Mouse (Mus musculus) lung, embryonic 16.5 days (tissue): Measurements from ENCODE around the gene Cabp1. TPM values are rescaled to one million over a fixed set of nuclear protein-coding genes. Genes with fewer than 3 reads are reported as not detected.
A peak's percentile ranks its signal among the peaks of the same experiment; 100 is the strongest.

Experiments used
- ATAC-seq: fragments of 200-750 bp; cut with Nextera tagmentation; 2 replicates; pipeline ENCODE4 v1.8.0; 2017; ENCODE audit warnings: low read depth, mild to moderate bottlenecking, moderate library complexity
- H3K27ac ChIP-seq: fragments of 300-500 bp; sonication (generic); 2 replicates; pipeline ENCODE4 v1.5.1; 2014; ENCODE audit warnings: mild to moderate bottlenecking, control low read depth, low read length
- H3K27me3 ChIP-seq: fragments of 300-500 bp; sonication (generic); 2 replicates; pipeline ENCODE4 v1.6.1; 2014; ENCODE audit warnings: low read depth, low read length, mixed read lengths; ENCODE audit not compliant: control insufficient read depth, insufficient read depth
- H3K36me3 ChIP-seq: fragments of 300-500 bp; sonication (generic); 2 replicates; pipeline ENCODE4 v1.6.1; 2014; ENCODE audit warnings: low read length; ENCODE audit not compliant: control insufficient read depth, insufficient read depth
- H3K4me1 ChIP-seq: fragments of 300-500 bp; sonication (generic); replicated peaks from 2 replicates; pipeline ENCODE4 v1.6.1; 2014; ENCODE audit warnings: low read length, mixed read lengths; ENCODE audit not compliant: control insufficient read depth, insufficient read depth
- H3K4me2 ChIP-seq: fragments of 300-500 bp; sonication (generic); 2 replicates; pipeline ENCODE4 v1.6.1; 2014; ENCODE audit warnings: low read depth, low read length, control low read depth
- H3K4me3 ChIP-seq: fragments of 300-500 bp; sonication (generic); 2 replicates; pipeline ENCODE4 v1.5.1; 2014; ENCODE audit warnings: mild to moderate bottlenecking, low read length, control low read depth
- H3K9ac ChIP-seq: fragments of 300-500 bp; sonication (generic); 2 replicates; pipeline ENCODE4 v1.6.1; 2014; ENCODE audit warnings: low read length, control low read depth
- H3K9me3 ChIP-seq: fragments of 300-500 bp; sonication (generic); 2 replicates; pipeline ENCODE4 v1.6.1; 2016; ENCODE audit warnings: low read length; ENCODE audit not compliant: control insufficient read depth
- WGBS: fragments of 180-500 bp; shearing (Covaris S2); extraction: QIAGEN DNeasy Blood & Tissue Kit; methylation state at CpG from one replicate; pipeline ENCODE4 v1.1.7; 2014; 5-methylcytosine and 5-hydroxymethylcytosine counted together
- polyA plus RNA-seq: library from polyadenylated mRNA; unstranded; fragments of >200 nt; fragmentation: Nextera tagmentation; extraction: Ambion mirVana; gene quantifications from 2 replicates; pipeline ENCODE4 v1.2.1, GENCODE M21; 2015

Cabp1 gene
- polyA plus RNA-seq, 1 experiment from 2014 or later = 1.3 TPM

- peak overlapping the region; percentile 9; the same call in 1 of the 2 replicates for H3K4me3 ChIP-seq
- H3K4me2 ChIP-seq = peak overlapping the region; percentile 31
- H3K9me3 ChIP-seq = no peaks in the 10 kb centered on the region
Measured at GRCm38 (mm10) chr5:115184726-115185125, 9.5 kb downstream of the Cabp1 start.

GRCm38 (mm10) chr5:115183482-115183881, 10.7 kb downstream of the Cabp1 start:
- Histone ChIP-seq H3K9ac (no peak overlapping the region), H3K4me2 (no peak overlapping the region), H3K4me1 (peaks cover 22% of the 10 kb centered on the region), H3K27me3 (no peaks in the 10 kb centered on the region; the same call in 1 of the 2 replicates), H3K36me3 (no peaks in the 10 kb centered on the region), H3K4me3 (no peak overlapping the region), H3K27ac (no peak overlapping the region), H3K9me3 (no peaks in the 10 kb centered on the region)
- 41% methylated on average over 10 of the region's 10 CpGs for WGBS
- no peak for ATAC-seq

More at GRCm38 (mm10) chr5:115184726-115185125, 9.5 kb downstream of the Cabp1 start:
- ATAC-seq = no peak
- peaks cover 22% of the 10 kb centered on the region for H3K4me1 ChIP-seq
- 21% methylated on average over 15 of the region's 15 CpGs for WGBS
- no peak overlapping the region for H3K27ac ChIP-seq
- H3K27me3 ChIP-seq = peaks cover 1% of the 10 kb centered on the region; the same call in 1 of the 2 replicates
- no peaks in the 10 kb centered on the region for H3K36me3 ChIP-seq
- no peak overlapping the region for H3K9ac ChIP-seq

GRCm38 (mm10) chr5:115182925-115183324, 11.3 kb downstream of the Cabp1 start:
- Histone ChIP-seq H3K9ac (no peak overlapping the region), H3K27ac (no peak overlapping the region), H3K4me2 (no peak overlapping the region), H3K4me1 (peaks cover 22% of the 10 kb centered on the region), H3K36me3 (no peaks in the 10 kb centered on the region), H3K27me3 (no peaks in the 10 kb centered on the region; the same call in 1 of the 2 replicates), H3K9me3 (no peaks in the 10 kb centered on the region), H3K4me3 (no peak overlapping the region)
- no peak for ATAC-seq
- WGBS = 67% methylated on average over 8 of the region's 8 CpGs

- Histone ChIP-seq H3K36me3 (no peaks in the 10 kb centered on the region), H3K4me1 (peaks cover 17% of the 10 kb centered on the region), H3K4me2 (no peak overlapping the region), H3K9me3 (no peaks in the 10 kb centered on the region), H3K4me3 (no peak overlapping the region), H3K27ac (no peak overlapping the region), H3K27me3 (no peaks in the 10 kb centered on the region; the same call in 1 of the 2 replicates), H3K9ac (no peak overlapping the region)
- ATAC-seq = peak; percentile 61
- WGBS = 53% methylated on average over 13 of the region's 13 CpGs
Measured at GRCm38 (mm10) chr5:115181248-115181940, 12.8 kb downstream of the Cabp1 start.

GRCm38 (mm10) chr5:115179596-115179995, 14.6 kb downstream of the Cabp1 start:
- WGBS = 91% methylated on average over 11 of the region's 11 CpGs
- Histone ChIP-seq H3K4me3 (no peak overlapping the region), H3K9ac (no peak overlapping the region), H3K27ac (no peak overlapping the region), H3K9me3 (no peaks in the 10 kb centered on the region), H3K36me3 (no peaks in the 10 kb centered on the region), H3K4me2 (no peak overlapping the region), H3K4me1 (peaks cover 17% of the 10 kb centered on the region), H3K27me3 (no peaks in the 10 kb centered on the region)
- no peak for ATAC-seq

- no peak overlapping the region for H3K27ac ChIP-seq
- H3K9ac ChIP-seq = no peak overlapping the region
- H3K9me3 ChIP-seq = no peaks in the 10 kb centered on the region
- peaks cover 13% of the 10 kb centered on the region for H3K4me1 ChIP-seq
- ATAC-seq = no peak
- no peak overlapping the region for H3K4me3 ChIP-seq
- no peaks in the 10 kb centered on the region for H3K27me3 ChIP-seq
- 75% methylated on average over 6 of the region's 6 CpGs for WGBS
- no peaks in the 10 kb centered on the region for H3K36me3 ChIP-seq
- H3K4me2 ChIP-seq = no peak overlapping the region
Measured at GRCm38 (mm10) chr5:115177866-115178265, 16.3 kb downstream of the Cabp1 start.

GRCm38 (mm10) chr5:115174554-115174953, 19.6 kb downstream of the Cabp1 start:
- no peaks in the 10 kb centered on the region for H3K27me3 ChIP-seq
- H3K9me3 ChIP-seq = no peaks in the 10 kb centered on the region
- no peak overlapping the region for H3K4me2 ChIP-seq
- no peak overlapping the region for H3K4me3 ChIP-seq
- peaks cover 2% of the 10 kb centered on the region; the same call in 1 of the 2 replicates for H3K4me1 ChIP-seq
- no peaks in the 10 kb centered on the region for H3K36me3 ChIP-seq
- H3K9ac ChIP-seq = no peak overlapping the region
- no peak overlapping the region for H3K27ac ChIP-seq
- 92% methylated on average over 1 of the region's 1 CpGs for WGBS
- ATAC-seq = no peak

- no peak for ATAC-seq
- Histone ChIP-seq H3K4me2 (no peak overlapping the region), H3K36me3 (no peaks in the 10 kb centered on the region), H3K4me1 (peaks cover 19% of the 10 kb centered on the region), H3K27me3 (no peaks in the 10 kb centered on the region), H3K4me3 (no peak overlapping the region), H3K27ac (no peak overlapping the region), H3K9ac (no peak overlapping the region), H3K9me3 (no peaks in the 10 kb centered on the region)
- WGBS = 65% methylated on average over 8 of the region's 8 CpGs
Measured at GRCm38 (mm10) chr5:115170150-115170549, 24.0 kb downstream of the Cabp1 start.

- H3K36me3 ChIP-seq = no peaks in the 10 kb centered on the region
- no peak overlapping the region for H3K4me3 ChIP-seq
- H3K4me2 ChIP-seq = peak overlapping the region; percentile 26; the same call in 1 of the 2 replicates
- peaks cover 19% of the 10 kb centered on the region for H3K4me1 ChIP-seq
- 39% methylated on average over 27 of the region's 27 CpGs for WGBS
- no peaks in the 10 kb centered on the region for H3K27me3 ChIP-seq
- peak overlapping the region; percentile 46; the same call in 1 of the 2 replicates for H3K9ac ChIP-seq
- no peaks in the 10 kb centered on the region for H3K9me3 ChIP-seq
- no peak overlapping the region for H3K27ac ChIP-seq
- peak; percentile 51 for ATAC-seq
Measured at GRCm38 (mm10) chr5:115168641-115169415, 25.4 kb downstream of the Cabp1 start.
